Mouse (Mus musculus): ENCODE measurements at regions not wholly inside any gene's neighbourhood (a gene's known extent, or its start where the extent isn't known, plus 50 kb on each side); places are given as distances from the start of the nearest gene placed in this dataset.

DNA sequence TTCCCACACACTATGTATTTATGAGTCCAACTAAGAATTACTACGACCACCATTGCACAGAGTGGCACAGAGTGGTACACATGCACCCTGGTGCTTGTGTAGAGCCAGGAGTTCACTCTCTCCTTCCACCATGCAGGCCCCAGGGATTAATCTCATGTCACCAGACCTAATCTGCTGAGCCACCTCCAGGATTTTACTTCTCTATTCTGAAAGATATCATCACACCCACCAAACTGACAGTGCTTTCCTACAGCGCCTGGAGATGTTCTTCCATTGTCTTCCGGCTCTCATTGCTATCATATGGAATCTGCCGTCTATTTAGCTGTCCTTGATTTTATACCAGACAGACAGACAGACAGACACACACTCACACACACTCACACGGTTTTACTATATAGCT, 71.6 kb downstream of the 1700001O22Rik start:
- no peak for TF ChIP-seq CTCF (IDR thresholded peaks at IDR 0.05; ENCODE audit: low read depth, low read length)
- no peak for TF ChIP-seq GATA1 (IDR thresholded peaks at IDR 0.05; ENCODE audit: borderline replicate concordance, low read length)
- TF ChIP-seq TAL1 (conservative IDR thresholded peaks at IDR 0.05; ENCODE audit: low read depth, low read length) = no peak
- no peak for TF ChIP-seq GATA2 (IDR thresholded peaks at IDR 0.05; ENCODE audit: borderline replicate concordance, low read depth, low read length)
- TF ChIP-seq POLR2AphosphoS5 (IDR thresholded peaks at IDR 0.05; ENCODE audit: insufficient replicate concordance, low read depth, low read length) = no peak
